Mouse (Mus musculus) urinary bladder, postnatal 0 days (tissue): ENCODE results near the gene Slc31a1. TPM values are rescaled to one million over a fixed set of nuclear protein-coding genes. Genes with fewer than 3 reads are reported as not detected.

ENCODE experiments used
- polyA plus RNA-seq: library from polyadenylated mRNA; unstranded; fragments of >200 nt; fragmentation: Nextera tagmentation; extraction: Ambion mirVana; gene quantifications from 2 replicates; pipeline ENCODE4 v1.2.1, GENCODE M21; 2015

Slc31a1 gene
- polyA plus RNA-seq, result 23.5 and 27.8 TPM in 2 replicates

GRCm38 (mm10) chr4:62360088-62360804 is at the start of gene Slc31a1, which contains the start of gene Fkbp15:
Gene Slc31a1, plus strand, starts transcription at chr4:62360727.
Gene Fkbp15, minus strand, starts transcription at chr4:62360548.

DNA sequence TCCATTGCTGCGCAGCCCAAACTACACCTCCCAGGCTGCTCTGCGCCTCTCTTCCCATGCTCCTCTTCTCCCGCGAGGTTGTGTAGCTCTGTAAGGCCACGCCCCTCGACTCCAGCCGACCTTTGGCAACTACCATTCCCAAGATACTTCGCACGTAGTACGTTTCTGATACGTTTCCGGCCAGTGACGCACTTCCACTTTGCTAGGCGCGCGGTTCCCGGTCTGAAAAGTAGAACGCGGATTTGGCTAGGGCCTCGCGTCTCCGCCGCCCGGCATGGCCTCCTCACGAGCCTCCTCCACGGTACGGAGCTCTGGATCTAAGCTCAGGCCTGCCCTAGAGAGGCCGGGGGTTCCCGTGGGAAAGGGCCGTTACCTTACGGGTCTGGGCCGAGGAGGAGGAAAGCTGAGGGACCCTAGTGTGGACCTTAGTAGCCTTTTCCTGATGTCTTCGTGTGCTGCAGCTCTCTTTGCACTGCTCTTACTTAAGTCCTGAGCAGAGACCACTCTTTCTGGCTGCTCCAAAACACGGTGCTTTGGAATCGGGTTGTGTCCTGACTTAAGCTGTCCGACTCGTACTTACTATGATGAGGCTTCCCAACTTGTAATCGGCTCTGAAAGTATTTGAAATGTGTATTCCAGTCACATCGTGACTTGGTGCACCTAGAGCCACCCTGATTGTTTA is 48.2 kb downstream of the Slc31a1 start, which contains the start of the genes Cdc26 and Prpf4:
TSS of gene Cdc26 (minus strand) at position 42 of the 682 bp plus-strand sequence.
TSS of gene Prpf4 (plus strand) at position 197 of the 682 bp plus-strand sequence.

DNA sequence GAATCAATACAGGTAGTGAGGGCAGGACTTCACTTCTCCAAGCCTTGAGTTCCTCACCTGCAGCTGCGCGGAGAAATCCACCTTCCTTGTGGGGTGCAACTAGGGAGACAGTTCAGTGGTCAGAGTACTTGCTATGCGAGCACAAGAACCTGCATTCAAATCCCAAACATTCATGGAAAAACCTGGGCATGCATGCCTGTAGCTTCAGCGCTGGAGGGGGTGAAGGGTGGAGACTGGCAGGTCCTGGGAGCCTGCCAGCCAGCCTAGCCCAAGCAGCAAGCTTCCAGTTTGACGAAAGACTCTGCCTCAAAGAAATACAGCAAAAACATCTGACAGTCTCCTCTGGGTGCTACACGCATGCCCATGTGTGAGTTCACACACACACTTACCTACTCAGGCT is 74.6 kb downstream of the Slc31a1 start, which contains the start of gene Rnf183:
TSS of gene Rnf183 (minus strand) at position 172 of the 400 bp plus-strand sequence.

Other genes starting within 250 kb of the Slc31a1 start
- not detected in 2 replicates for gene Mup21, start 209.9 kb upstream of the Slc31a1 start, polyA plus RNA-seq
- gene Zfp37, start 129.7 kb upstream of the Slc31a1 start, polyA plus RNA-seq, result 6.3 and 6.6 TPM in 2 replicates
- 18.9 and 23.9 TPM in 2 replicates for gene Slc31a2, start 98.2 kb upstream of the Slc31a1 start, polyA plus RNA-seq
- 16.1 and 19.1 TPM in 2 replicates for gene Fkbp15, start 179 bp upstream of the Slc31a1 start, polyA plus RNA-seq
- 80.3 and 86.8 TPM in 2 replicates for gene Cdc26, start 47.9 kb downstream of the Slc31a1 start, polyA plus RNA-seq
- gene Prpf4, start 48.1 kb downstream of the Slc31a1 start, polyA plus RNA-seq, result 7.8 and 8.0 TPM in 2 replicates
- gene Rnf183, start 74.5 kb downstream of the Slc31a1 start, polyA plus RNA-seq, result not detected in 2 replicates
- 2.6 and 3.5 TPM in 2 replicates for gene Wdr31, start 110.2 kb downstream of the Slc31a1 start, polyA plus RNA-seq
- gene Bspry, start 119.3 kb downstream of the Slc31a1 start, polyA plus RNA-seq, result 7.5 and 8.6 TPM in 2 replicates
- 11.5 and 15.8 TPM in 2 replicates for gene Hdhd3, start 142.7 kb downstream of the Slc31a1 start, polyA plus RNA-seq
- gene Alad, start 159.2 kb downstream of the Slc31a1 start, polyA plus RNA-seq, result 56.3 and 60.7 TPM in 2 replicates
- 37.5 and 39.9 TPM in 2 replicates for gene Pole3, start 164.3 kb downstream of the Slc31a1 start, polyA plus RNA-seq
- gene 4933430I17Rik, start 164.6 kb downstream of the Slc31a1 start, polyA plus RNA-seq, result 0.16 and 0.40 TPM in 2 replicates
- gene Rgs3, start 199.1 kb downstream of the Slc31a1 start, polyA plus RNA-seq, result 25.3 and 28.9 TPM in 2 replicates